Mouse (Mus musculus) hindbrain, embryonic 13.5 days (tissue): ENCODE measurements around the gene Gm38394. TPM values are rescaled to one million over a fixed set of nuclear protein-coding genes. Genes with fewer than 3 reads are reported as not detected.
"Not testable (repeated sequence)": the region's sequence is repeated elsewhere in the genome, so short reads cannot be mapped to it uniquely, and the experiment has no call there.

Experiments
- ATAC-seq: fragments of 200-750 bp; cut with Nextera tagmentation; 2 replicates; pipeline ENCODE4 v1.8.0; 2017; ENCODE audit warnings: moderate TSS enrichment; ENCODE audit not compliant: low FRiP score
- H3K27ac ChIP-seq: fragments of 300-500 bp; sonication (generic); 2 replicates; pipeline ENCODE4 v1.5.1; 2015; ENCODE audit warnings: inconsistent platforms, mild to moderate bottlenecking, moderate library complexity
- H3K27me3 ChIP-seq: fragments of 300-500 bp; sonication (generic); 2 replicates; pipeline ENCODE4 v1.6.1; 2015; ENCODE audit warnings: mild to moderate bottlenecking, inconsistent platforms
- H3K36me3 ChIP-seq: fragments of 300-500 bp; sonication (generic); 2 replicates; pipeline ENCODE4 v1.6.1; 2015; ENCODE audit warnings: mild to moderate bottlenecking, inconsistent platforms
- H3K4me1 ChIP-seq: fragments of 300-500 bp; sonication (generic); replicated peaks from 2 replicates; pipeline ENCODE4 v1.6.1; 2015; ENCODE audit warnings: inconsistent platforms
- H3K4me2 ChIP-seq: fragments of 300-500 bp; sonication (generic); 2 replicates; pipeline ENCODE4 v1.6.1; 2015; ENCODE audit warnings: inconsistent platforms, mild to moderate bottlenecking, moderate library complexity
- H3K4me3 ChIP-seq: fragments of 300-500 bp; sonication (generic); 2 replicates; pipeline ENCODE4 v1.5.1; 2015; ENCODE audit warnings: mild to moderate bottlenecking, inconsistent platforms
- H3K9ac ChIP-seq: fragments of 300-500 bp; sonication (generic); 2 replicates; pipeline ENCODE4 v1.6.1; 2015; ENCODE audit warnings: mild to moderate bottlenecking, inconsistent platforms
- H3K9me3 ChIP-seq: fragments of 300-500 bp; sonication (generic); 2 replicates; pipeline ENCODE4 v1.6.1; 2016; ENCODE audit warnings: inconsistent platforms
- whole genome bisulfite sequencing: fragments of 180-500 bp; shearing (Covaris S2); methylation state at CpG from one replicate; pipeline ENCODE4 v1.1.7; 2015; 5-methylcytosine and 5-hydroxymethylcytosine counted together
- polyA plus RNA-seq: library from polyadenylated mRNA; unstranded; fragments of >200 nt; fragmentation: Nextera tagmentation; extraction: Ambion mirVana; gene quantifications from 2 replicates; pipeline ENCODE4 v1.2.1, GENCODE M21; 2015

Gene Gm38394
- polyA plus RNA-seq, 1 experiment from 2014 or later, result 3.7 TPM

DNA sequence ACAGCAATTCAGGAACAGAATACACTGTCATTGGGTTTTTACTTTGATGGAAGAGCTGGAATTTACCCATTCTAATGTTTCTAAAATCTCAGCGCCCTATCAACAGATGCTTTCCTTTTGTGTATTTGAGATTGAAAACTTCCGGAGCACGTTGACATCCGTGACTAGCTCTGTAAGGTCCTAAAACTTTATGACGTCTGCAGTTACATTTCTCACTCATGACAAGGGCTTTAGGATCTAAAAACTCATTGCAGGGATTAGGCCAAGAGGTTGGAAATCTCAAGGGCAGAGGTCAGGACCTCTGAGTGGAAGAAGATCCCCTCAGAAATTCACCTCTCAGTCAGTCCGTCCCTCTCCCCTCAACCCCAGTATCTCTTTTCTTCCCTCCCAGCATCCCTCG lies 27.2 kb upstream of the Gm38394 start:
- Histone ChIP-seq H3K4me3 (no peak overlapping the region), H3K4me2 (no peak overlapping the region), H3K36me3 (no peaks in the 10 kb centered on the region), H3K9ac (no peak overlapping the region), H3K4me1 (no peaks in the 10 kb centered on the region), H3K27me3 (no peaks in the 10 kb centered on the region), H3K27ac (no peak overlapping the region), H3K9me3 (no peaks in the 10 kb centered on the region)
- ATAC-seq, result no peak
- WGBS, result 78% methylated on average over 7 of the region's 7 CpGs

DNA sequence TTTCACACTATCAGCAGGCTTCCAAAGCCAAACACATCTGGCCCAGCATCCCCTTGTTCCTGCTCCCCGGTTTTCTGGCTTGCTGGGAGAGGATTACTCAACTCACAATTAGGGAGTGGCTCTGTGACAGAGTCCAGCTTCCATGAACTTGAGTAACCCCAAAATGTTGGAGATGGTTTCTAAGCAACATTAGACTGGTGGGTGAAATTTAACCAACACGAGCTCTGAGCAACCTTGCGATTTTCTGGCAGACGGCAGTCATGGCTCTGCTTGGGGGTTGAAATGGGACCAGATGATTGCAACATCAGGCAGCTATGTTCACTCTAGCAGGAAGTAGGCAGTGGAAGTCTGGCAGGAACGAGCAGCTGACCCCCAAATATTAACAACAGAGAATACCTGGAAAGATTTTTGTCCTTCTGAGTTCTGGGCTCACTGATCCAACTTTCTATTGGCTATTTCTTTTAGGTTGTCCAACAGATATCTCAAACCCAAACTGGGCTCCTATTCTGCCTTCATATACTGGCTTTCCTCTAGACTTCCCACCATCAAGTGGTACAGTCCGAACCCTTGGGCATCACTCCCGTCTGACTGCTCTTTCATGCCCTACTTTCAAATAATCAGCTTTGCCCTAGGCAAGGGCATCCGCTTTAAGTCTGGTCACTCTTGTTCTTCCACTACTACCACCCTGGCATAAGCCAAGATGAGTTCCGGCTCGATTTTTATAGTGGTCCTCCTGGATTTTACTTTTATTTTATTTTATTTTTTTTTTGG lies 24.8 kb upstream of the Gm38394 start:
- no peaks in the 10 kb centered on the region for H3K4me1 ChIP-seq
- H3K27me3 ChIP-seq, result no peaks in the 10 kb centered on the region
- H3K9ac ChIP-seq, result no peak overlapping the region
- no peaks in the 10 kb centered on the region for H3K9me3 ChIP-seq
- WGBS, result 83% methylated on average over 10 of the region's 10 CpGs
- H3K4me2 ChIP-seq, result no peak overlapping the region
- ATAC-seq, result no peak
- H3K27ac ChIP-seq, result no peak overlapping the region
- no peaks in the 10 kb centered on the region for H3K36me3 ChIP-seq
- no peak overlapping the region for H3K4me3 ChIP-seq

DNA sequence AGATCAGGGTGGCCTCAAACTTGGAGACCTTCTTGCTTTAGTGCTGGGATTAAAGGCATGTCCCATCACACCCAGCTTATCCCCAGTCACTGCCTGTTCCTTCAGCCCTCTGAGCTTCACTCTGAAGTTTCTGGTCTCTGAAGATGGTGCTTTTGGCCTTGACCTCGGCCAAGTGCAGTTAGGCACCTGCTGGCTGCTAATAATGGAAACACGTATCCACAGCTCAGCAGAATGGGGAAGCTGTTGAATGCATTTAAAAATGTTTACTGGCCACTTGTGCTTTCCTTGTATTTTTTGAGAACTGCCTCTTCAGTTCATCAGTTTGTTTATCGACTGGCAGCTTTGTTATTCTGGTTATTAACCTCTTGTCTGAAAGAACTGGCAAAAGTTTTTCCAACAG lies 10.7 kb upstream of the Gm38394 start:
- Histone ChIP-seq H3K4me1 (no peaks in the 10 kb centered on the region), H3K4me3 (no peak overlapping the region), H3K9me3 (no peaks in the 10 kb centered on the region), H3K9ac (no peak overlapping the region), H3K36me3 (no peaks in the 10 kb centered on the region), H3K4me2 (no peak overlapping the region), H3K27me3 (no peaks in the 10 kb centered on the region), H3K27ac (no peak overlapping the region)
- WGBS, result 69% methylated on average over 3 of the region's 3 CpGs
- no peak for ATAC-seq

DNA sequence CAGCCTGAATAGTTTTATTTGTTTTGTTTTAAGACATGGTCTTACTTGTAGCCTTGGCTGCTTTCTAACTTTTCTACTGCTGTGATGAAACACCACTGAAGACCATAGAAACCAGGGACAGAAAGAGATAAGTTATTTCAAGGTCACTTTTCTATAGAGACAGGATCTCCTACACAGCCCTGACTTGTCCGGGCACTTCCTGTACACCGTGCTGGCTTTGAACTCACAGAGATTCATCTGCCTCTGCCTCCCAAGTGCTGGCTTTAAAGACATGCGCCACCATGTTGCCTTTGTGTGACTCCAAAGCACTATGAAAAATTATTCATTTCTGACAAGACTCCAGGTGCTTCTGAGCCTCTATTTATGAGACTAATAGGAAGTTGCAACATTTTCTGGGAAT lies 10.1 kb upstream of the Gm38394 start:
- ATAC-seq, result no peak
- H3K4me3 ChIP-seq, result no peak overlapping the region
- H3K27ac ChIP-seq, result no peak overlapping the region
- no peaks in the 10 kb centered on the region for H3K9me3 ChIP-seq
- H3K27me3 ChIP-seq, result no peaks in the 10 kb centered on the region
- no peaks in the 10 kb centered on the region for H3K36me3 ChIP-seq
- H3K4me1 ChIP-seq, result no peaks in the 10 kb centered on the region
- H3K9ac ChIP-seq, result no peak overlapping the region
- WGBS, result 94% methylated on average over 3 of the region's 3 CpGs
- no peak overlapping the region for H3K4me2 ChIP-seq

DNA sequence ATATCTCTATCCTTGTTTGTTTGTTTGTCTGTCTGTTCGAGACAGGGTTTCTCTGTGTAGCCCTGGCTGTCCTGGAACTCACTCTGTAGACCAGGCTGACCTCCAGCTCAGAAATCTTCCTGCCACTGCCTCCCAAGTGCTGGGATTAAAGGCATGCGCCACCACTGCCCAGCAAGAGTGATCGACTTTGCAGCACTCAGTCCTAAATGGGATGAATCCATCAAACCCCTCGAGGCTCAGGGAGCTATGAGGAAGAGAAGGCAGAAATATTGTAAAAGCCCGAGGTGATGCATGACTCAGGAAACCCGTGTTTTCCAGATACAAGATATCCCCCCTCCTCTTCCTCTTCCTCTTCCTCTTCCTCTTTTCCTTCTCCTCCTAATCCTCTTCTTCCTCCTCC lies 9.7 kb upstream of the Gm38394 start:
- no peaks in the 10 kb centered on the region for H3K4me1 ChIP-seq
- H3K9ac ChIP-seq, result no peak overlapping the region
- no peak overlapping the region for H3K27ac ChIP-seq
- WGBS, result 83% methylated on average over 6 of the region's 6 CpGs
- H3K4me3 ChIP-seq, result no peak overlapping the region
- no peaks in the 10 kb centered on the region for H3K27me3 ChIP-seq
- H3K4me2 ChIP-seq, result no peak overlapping the region
- H3K9me3 ChIP-seq, result no peaks in the 10 kb centered on the region
- ATAC-seq, result no peak
- no peaks in the 10 kb centered on the region for H3K36me3 ChIP-seq

DNA sequence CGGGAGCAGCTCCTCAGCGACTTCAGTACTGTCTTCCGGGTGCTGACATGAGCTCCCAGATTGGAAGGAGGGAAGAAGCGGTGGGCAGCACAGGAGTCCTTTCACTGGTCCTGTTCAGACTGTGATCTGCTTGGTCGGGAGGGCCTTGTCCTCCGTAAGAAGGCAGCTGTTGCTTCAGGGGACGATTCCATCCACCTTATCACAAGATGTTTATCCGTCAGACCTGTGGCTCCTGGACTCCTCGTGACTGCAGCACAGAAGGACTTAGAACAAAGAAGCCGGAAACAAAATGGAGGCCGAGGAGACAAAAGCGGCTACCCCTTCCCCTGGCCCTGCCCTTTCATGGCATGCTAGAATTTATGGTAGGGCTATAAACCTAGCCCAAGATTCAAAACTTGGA lies 9.1 kb upstream of the Gm38394 start:
- 68% methylated on average over 12 of the region's 12 CpGs for WGBS
- Histone ChIP-seq H3K9ac (no peak overlapping the region), H3K36me3 (no peaks in the 10 kb centered on the region), H3K9me3 (no peaks in the 10 kb centered on the region), H3K27me3 (no peaks in the 10 kb centered on the region), H3K4me2 (no peak overlapping the region), H3K4me1 (no peaks in the 10 kb centered on the region), H3K27ac (no peak overlapping the region), H3K4me3 (no peak overlapping the region)
- ATAC-seq, result no peak

DNA sequence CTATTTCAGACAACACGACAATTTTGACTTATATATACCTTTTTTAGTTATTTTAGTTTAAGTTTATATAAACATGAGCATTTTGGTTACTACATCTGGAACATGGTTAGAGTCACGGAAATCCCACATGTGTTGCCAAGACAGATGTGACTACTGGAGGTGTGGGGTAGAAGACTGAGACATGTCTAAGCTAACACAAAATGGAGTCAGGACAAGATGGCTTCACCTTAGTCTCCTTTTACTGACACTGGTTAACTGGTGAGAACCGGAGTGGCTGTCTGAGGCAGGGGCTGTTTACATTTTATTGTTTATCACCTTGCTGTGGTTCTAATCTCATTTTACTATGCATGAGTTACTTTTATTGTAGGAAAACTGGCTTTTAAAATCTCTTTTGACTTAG lies 7.5 kb upstream of the Gm38394 start:
- Histone ChIP-seq H3K4me3 (no peak overlapping the region), H3K4me1 (no peaks in the 10 kb centered on the region), H3K4me2 (no peak overlapping the region), H3K9ac (no peak overlapping the region), H3K27me3 (peaks cover 7% of the 10 kb centered on the region; the same call in 1 of the 2 replicates), H3K9me3 (no peaks in the 10 kb centered on the region), H3K27ac (no peak overlapping the region), H3K36me3 (no peaks in the 10 kb centered on the region)
- 90% methylated on average over 3 of the region's 3 CpGs for WGBS
- no peak for ATAC-seq

DNA sequence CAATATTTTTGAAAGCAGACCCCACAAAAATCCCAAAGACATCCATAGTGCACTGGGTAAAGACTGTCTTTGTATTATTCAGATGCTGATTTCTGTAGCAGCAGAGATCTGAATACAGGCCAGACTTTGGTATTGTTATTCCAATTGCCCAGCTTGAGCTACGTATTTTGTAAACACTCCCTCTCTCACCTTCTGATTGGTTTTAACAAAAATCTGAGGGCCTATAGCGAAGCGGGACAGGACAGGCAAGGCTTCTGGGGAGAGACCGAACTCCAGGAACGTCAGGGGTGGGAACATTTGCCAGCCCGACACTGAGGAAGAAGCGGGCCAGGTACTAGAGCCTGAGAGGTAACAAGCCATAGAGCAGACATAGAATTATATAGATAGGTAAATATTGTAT lies 6.6 kb upstream of the Gm38394 start:
- no peak for ATAC-seq
- Histone ChIP-seq H3K9ac (no peak overlapping the region), H3K4me2 (no peak overlapping the region), H3K36me3 (no peaks in the 10 kb centered on the region), H3K9me3 (no peaks in the 10 kb centered on the region), H3K4me1 (no peaks in the 10 kb centered on the region), H3K27ac (no peak overlapping the region), H3K4me3 (no peak overlapping the region), H3K27me3 (peaks cover 7% of the 10 kb centered on the region; the same call in 1 of the 2 replicates)
- WGBS, result 31% methylated on average over 7 of the region's 7 CpGs

DNA sequence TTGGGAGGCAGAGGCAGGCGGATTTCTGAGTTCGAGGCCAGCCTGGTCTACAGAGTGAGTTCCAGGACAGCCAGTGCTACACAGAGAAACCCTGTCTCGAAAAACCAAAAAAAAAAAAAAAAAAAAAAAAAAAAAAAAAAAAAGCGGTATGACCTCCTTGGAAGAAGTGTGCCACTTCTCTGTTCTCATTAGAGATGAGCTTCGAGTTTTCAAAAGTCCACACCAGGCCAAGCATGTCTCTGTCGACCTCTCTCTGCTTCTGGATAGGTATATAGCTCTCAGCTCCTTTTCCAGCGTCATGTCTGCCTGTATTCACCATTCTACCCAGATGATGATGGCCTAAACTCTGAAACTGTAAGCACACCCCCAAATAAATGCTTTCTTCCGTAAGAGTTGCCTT lies 4.6 kb upstream of the Gm38394 start:
- 87% methylated on average over 8 of the region's 8 CpGs for WGBS
- not testable (repeated sequence) for H3K9ac ChIP-seq, H3K27ac ChIP-seq, H3K4me3 ChIP-seq, H3K4me2 ChIP-seq, H3K36me3 ChIP-seq, ATAC-seq, H3K9me3 ChIP-seq, H3K27me3 ChIP-seq, H3K4me1 ChIP-seq

DNA sequence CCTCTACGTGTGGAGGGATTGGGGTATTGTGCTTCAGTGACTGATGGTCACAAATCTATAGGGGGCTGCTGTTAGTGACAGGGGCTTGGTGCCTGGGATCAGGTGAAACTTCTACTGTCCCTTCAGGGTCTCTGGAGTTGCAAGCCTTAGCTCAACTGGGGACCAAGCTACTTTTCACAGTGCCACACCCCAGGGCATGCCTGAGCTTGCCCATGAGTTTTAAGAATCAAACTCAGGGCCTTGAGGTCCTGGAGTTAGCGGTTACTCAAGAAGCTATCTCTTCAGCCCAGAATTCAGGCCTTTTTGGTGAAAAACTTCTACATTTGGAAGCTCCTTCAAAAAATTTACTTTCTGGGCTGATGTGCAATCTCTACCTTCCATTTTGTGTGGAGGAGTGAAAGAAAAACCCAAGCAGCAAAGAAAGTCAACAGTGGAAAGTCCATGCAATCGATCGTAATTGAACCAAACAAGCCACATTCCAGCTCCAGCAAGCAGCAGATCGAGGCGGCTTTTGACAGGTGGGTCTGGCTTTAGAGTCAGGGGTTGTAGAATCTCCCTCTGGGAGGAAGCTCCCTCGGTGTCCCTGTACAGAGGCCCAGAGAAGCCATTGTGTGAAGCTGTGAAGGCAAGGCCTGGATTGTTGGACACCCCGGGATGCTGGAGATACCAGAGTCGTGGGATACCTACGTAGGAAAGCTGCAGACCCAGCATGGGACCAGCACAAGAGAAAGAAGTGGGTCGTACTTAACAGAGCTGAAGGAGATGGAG lies 3.3 kb upstream of the Gm38394 start:
- 58% methylated on average over 11 of the region's 11 CpGs for WGBS
- Histone ChIP-seq H3K4me3 (no peak overlapping the region), H3K9me3 (no peaks in the 10 kb centered on the region), H3K27ac (no peak overlapping the region), H3K4me1 (peaks cover 11% of the 10 kb centered on the region), H3K27me3 (peaks cover 7% of the 10 kb centered on the region; the same call in 1 of the 2 replicates), H3K9ac (no peak overlapping the region), H3K36me3 (no peaks in the 10 kb centered on the region), H3K4me2 (no peak overlapping the region)
- ATAC-seq, result no peak

DNA sequence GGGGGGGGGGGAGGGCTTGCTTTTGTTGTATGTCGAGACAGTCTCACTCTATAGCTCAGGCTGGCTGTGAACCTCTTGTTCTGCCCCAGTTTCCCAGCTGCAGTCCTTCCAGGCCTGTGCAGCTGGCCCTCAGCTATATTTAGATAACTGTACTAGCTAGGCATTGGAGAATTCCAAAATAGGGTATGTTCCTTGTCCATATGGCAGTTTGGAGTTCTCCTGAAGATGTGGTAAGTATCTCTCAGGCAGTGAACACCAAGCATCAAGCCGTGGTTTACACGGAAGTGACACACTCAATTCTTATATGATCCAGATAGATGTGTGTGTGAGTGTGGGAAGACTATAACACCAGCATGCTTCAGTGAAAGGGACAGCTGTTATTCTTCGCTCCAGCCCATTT lies 2.3 kb upstream of the Gm38394 start:
- ATAC-seq, result no peak
- no peak overlapping the region for H3K4me2 ChIP-seq
- peaks cover 7% of the 10 kb centered on the region; the same call in 1 of the 2 replicates for H3K27me3 ChIP-seq
- H3K36me3 ChIP-seq, result peaks cover 3% of the 10 kb centered on the region; the same call in 1 of the 2 replicates
- peaks cover 21% of the 10 kb centered on the region for H3K4me1 ChIP-seq
- no peak overlapping the region for H3K9ac ChIP-seq
- H3K27ac ChIP-seq, result no peak overlapping the region
- no peaks in the 10 kb centered on the region for H3K9me3 ChIP-seq
- 80% methylated on average over 4 of the region's 4 CpGs for WGBS
- H3K4me3 ChIP-seq, result no peak overlapping the region

DNA sequence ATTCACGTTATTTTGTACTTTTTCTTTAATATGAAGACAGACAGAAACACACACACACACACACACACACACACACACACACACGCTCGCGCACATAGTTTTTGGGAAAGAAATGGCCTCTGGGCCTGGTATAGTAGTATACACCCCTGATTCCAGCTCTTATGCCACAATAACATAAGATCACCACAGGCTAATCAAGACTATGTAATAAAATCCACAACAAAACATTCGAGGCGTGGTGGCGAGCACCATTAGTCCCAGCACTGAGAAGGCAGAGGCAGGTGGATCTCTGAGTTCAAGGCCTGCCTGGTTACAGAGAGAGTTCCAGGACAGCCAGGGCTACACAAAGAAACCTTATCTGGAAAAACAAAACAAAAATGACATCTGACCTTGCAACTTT lies 1.8 kb upstream of the Gm38394 start:
- no peaks in the 10 kb centered on the region for H3K9me3 ChIP-seq
- H3K9ac ChIP-seq, result no peak overlapping the region
- no peak for ATAC-seq
- WGBS, result 97% methylated on average over 7 of the region's 7 CpGs
- H3K4me1 ChIP-seq, result peaks cover 26% of the 10 kb centered on the region
- no peak overlapping the region for H3K27ac ChIP-seq
- H3K36me3 ChIP-seq, result peaks cover 8% of the 10 kb centered on the region; the same call in 1 of the 2 replicates
- H3K4me3 ChIP-seq, result no peak overlapping the region
- no peak overlapping the region for H3K4me2 ChIP-seq
- peaks cover 7% of the 10 kb centered on the region; the same call in 1 of the 2 replicates for H3K27me3 ChIP-seq
